Mouse (Mus musculus): ENCODE measurements around the gene Bdkrb2. TPM values are rescaled to one million over a fixed set of nuclear protein-coding genes. Genes with fewer than 3 reads are reported as not detected.

The Bdkrb2 gene
- total RNA-seq (2021) (under 1 TPM; 0.34 to 0.39 TPM), polyA plus RNA-seq (2012; rRNA removed) (0.20 and 0.35 TPM in 2 replicates)
- long read RNA-seq = 0 reads

- Histone ChIP-seq H3K27ac (peak within 1 kb of the TSS; percentile 24; the same call in 1 of the 2 replicates), H3K36me3 (ENCODE audit: control insufficient read depth, insufficient read depth, low read length) (no peaks in the 10 kb centered on the region), H3K4me3 (peak within 1 kb of the TSS; percentile 35), H3K9ac (ENCODE audit: low read depth, low read length) (peak within 1 kb of the TSS; percentile 18; the same call in 1 of the 2 replicates), H3K27me3 (ENCODE audit: control insufficient read depth, insufficient read depth, low read length) (peaks cover 3% of the 10 kb centered on the region; the same call in 1 of the 2 replicates), H3K79me2 (replicated peaks; ENCODE audit: control insufficient read depth, insufficient read depth, low read length) (no peaks in the 10 kb centered on the region), H3K4me1 (ENCODE audit: control insufficient read depth, insufficient read depth, low read length) (peaks cover 7% of the 10 kb centered on the region)
- 13% methylated on average over 25 of the region's 25 CpGs for WGBS
- intact Hi-C loops (cut with DNase I) = no loop called here
- TF ChIP-seq EP300 (IDR thresholded peaks at IDR 0.05; ENCODE audit: insufficient read depth, low read depth, low read length) = no peak
- TF ChIP-seq CTCF (IDR thresholded peaks at IDR 0.05) = no peak
- no peak for TF ChIP-seq POLR2A (IDR thresholded peaks at IDR 0.05; ENCODE audit: insufficient read depth, low read depth, low read length)
- peak; percentile 52 to 58 for DNase-seq
Observed at GRCm38 (mm10) chr12:105562936-105563680, at the start of gene Bdkrb2. Bdkrb2 (plus strand) TSS chr12:105563226.

DNA sequence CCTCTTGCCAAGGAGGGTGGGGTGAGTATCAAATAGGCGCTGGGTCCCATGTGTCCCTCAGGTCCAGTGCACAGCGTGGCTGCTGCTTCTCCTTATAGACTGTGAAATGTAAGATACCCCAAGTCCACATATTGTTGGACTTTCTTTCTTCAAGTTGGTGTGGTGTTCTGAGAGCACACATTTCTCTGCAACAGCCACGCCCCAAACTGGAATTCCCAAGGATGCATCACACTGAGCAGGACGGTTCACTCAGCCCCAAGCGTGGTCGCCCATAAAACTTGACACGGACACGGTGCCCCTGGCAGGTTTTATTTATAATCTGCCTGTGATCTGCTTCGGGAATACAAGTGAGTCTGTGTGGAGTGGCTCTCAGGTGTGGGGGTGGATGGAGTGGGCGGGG lies 48.9 kb upstream of the Bdkrb2 start:
- no peak overlapping the region for H3K9ac ChIP-seq (ENCODE audit: low read depth, low read length)
- no peaks in the 10 kb centered on the region for H3K27me3 ChIP-seq (ENCODE audit: control insufficient read depth, insufficient read depth, low read length)
- WGBS = 86% methylated on average over 10 of the region's 10 CpGs
- H3K36me3 ChIP-seq (ENCODE audit: control insufficient read depth, insufficient read depth, low read length) = no peaks in the 10 kb centered on the region
- H3K79me2 ChIP-seq (replicated peaks; ENCODE audit: control insufficient read depth, insufficient read depth, low read length) = no peaks in the 10 kb centered on the region
- no peak overlapping the region for H3K4me3 ChIP-seq
- intact Hi-C loops (cut with DNase I) = no loop called here
- no peaks in the 10 kb centered on the region; the same call in none of the 2 replicates for H3K4me1 ChIP-seq (ENCODE audit: control insufficient read depth, insufficient read depth, low read length)
- TF ChIP-seq EP300 (IDR thresholded peaks at IDR 0.05; ENCODE audit: insufficient read depth, low read depth, low read length) (no peak), POLR2A (IDR thresholded peaks at IDR 0.05; ENCODE audit: insufficient read depth, low read depth, low read length) (no peak), CTCF (IDR thresholded peaks at IDR 0.05) (no peak)
- no peak for DNase-seq
- no peak overlapping the region for H3K27ac ChIP-seq

GRCm38 (mm10) chr12:105517026-105517675 lies 45.9 kb upstream of the Bdkrb2 start:
- no peaks in the 10 kb centered on the region for H3K36me3 ChIP-seq (ENCODE audit: control insufficient read depth, insufficient read depth, low read length)
- H3K79me2 ChIP-seq (replicated peaks; ENCODE audit: control insufficient read depth, insufficient read depth, low read length) = no peaks in the 10 kb centered on the region
- H3K27me3 ChIP-seq (ENCODE audit: control insufficient read depth, insufficient read depth, low read length) = no peaks in the 10 kb centered on the region
- H3K27ac ChIP-seq = no peak overlapping the region
- intact Hi-C loops (cut with DNase I) = no loop called here
- no peak overlapping the region for H3K9ac ChIP-seq (ENCODE audit: low read depth, low read length)
- TF ChIP-seq CTCF (IDR thresholded peaks at IDR 0.05) (no peak), EP300 (IDR thresholded peaks at IDR 0.05; ENCODE audit: insufficient read depth, low read depth, low read length) (no peak), POLR2A (IDR thresholded peaks at IDR 0.05; ENCODE audit: insufficient read depth, low read depth, low read length) (no peak)
- no peak overlapping the region for H3K4me3 ChIP-seq
- peaks cover 11% of the 10 kb centered on the region for H3K4me1 ChIP-seq (ENCODE audit: control insufficient read depth, insufficient read depth, low read length)
- WGBS = 40% methylated on average over 21 of the region's 21 CpGs
- DNase-seq = peak in 1 of 2 experiments; percentile 37

GRCm38 (mm10) chr12:105519851-105520250 lies 43.2 kb upstream of the Bdkrb2 start:
- no peak overlapping the region for H3K4me3 ChIP-seq
- 48% methylated on average over 2 of the region's 2 CpGs for WGBS
- peak in 1 of 2 experiments; percentile 23 for DNase-seq
- intact Hi-C loops (cut with DNase I) = no loop called here
- no peaks in the 10 kb centered on the region for H3K27me3 ChIP-seq (ENCODE audit: control insufficient read depth, insufficient read depth, low read length)
- H3K9ac ChIP-seq (ENCODE audit: low read depth, low read length) = no peak overlapping the region
- TF ChIP-seq CTCF (IDR thresholded peaks at IDR 0.05) (no peak), POLR2A (IDR thresholded peaks at IDR 0.05; ENCODE audit: insufficient read depth, low read depth, low read length) (no peak), EP300 (IDR thresholded peaks at IDR 0.05; ENCODE audit: insufficient read depth, low read depth, low read length) (no peak)
- H3K27ac ChIP-seq = no peak overlapping the region
- H3K4me1 ChIP-seq (ENCODE audit: control insufficient read depth, insufficient read depth, low read length) = peaks cover 11% of the 10 kb centered on the region
- no peaks in the 10 kb centered on the region for H3K79me2 ChIP-seq (replicated peaks; ENCODE audit: control insufficient read depth, insufficient read depth, low read length)
- no peaks in the 10 kb centered on the region for H3K36me3 ChIP-seq (ENCODE audit: control insufficient read depth, insufficient read depth, low read length)

- H3K27ac ChIP-seq = no peak overlapping the region
- H3K4me1 ChIP-seq (ENCODE audit: control insufficient read depth, insufficient read depth, low read length) = peaks cover 11% of the 10 kb centered on the region
- no peaks in the 10 kb centered on the region for H3K27me3 ChIP-seq (ENCODE audit: control insufficient read depth, insufficient read depth, low read length)
- TF ChIP-seq CTCF (IDR thresholded peaks at IDR 0.05) (no peak), EP300 (IDR thresholded peaks at IDR 0.05; ENCODE audit: insufficient read depth, low read depth, low read length) (no peak), POLR2A (IDR thresholded peaks at IDR 0.05; ENCODE audit: insufficient read depth, low read depth, low read length) (no peak)
- no peak overlapping the region for H3K9ac ChIP-seq (ENCODE audit: low read depth, low read length)
- no peak overlapping the region for H3K4me3 ChIP-seq
- WGBS = 57% methylated on average over 15 of the region's 15 CpGs
- intact Hi-C loops (cut with DNase I) = no loop called here
- no peaks in the 10 kb centered on the region for H3K36me3 ChIP-seq (ENCODE audit: control insufficient read depth, insufficient read depth, low read length)
- DNase-seq = no peak
- no peaks in the 10 kb centered on the region for H3K79me2 ChIP-seq (replicated peaks; ENCODE audit: control insufficient read depth, insufficient read depth, low read length)
Observed at GRCm38 (mm10) chr12:105521170-105521762, 41.8 kb upstream of the Bdkrb2 start.

Measured in heart, adult 2 months (tissue).